Mouse (Mus musculus) ES-E14 (cell line): ENCODE data around the gene Rprd1b. TPM values are rescaled to one million over a fixed set of nuclear protein-coding genes. Genes with fewer than 3 reads are reported as not detected.

ENCODE experiments used
- DNase-seq: peaks from one replicate; pipeline ENCODE4 v3.0.0-alpha.2; 2013; ENCODE audit warnings: low read depth, low spot score
- H3K27ac ChIP-seq: 2 replicates; pipeline ENCODE4 v1.5.1; 2012; ENCODE audit warnings: low read depth, mild to moderate bottlenecking, low read length, moderate library complexity, mixed read lengths; ENCODE audit not compliant: poor library complexity, insufficient read depth, severe bottlenecking
- H3K36me3 ChIP-seq: 2 replicates; pipeline ENCODE4 v1.6.1; 2012; ENCODE audit warnings: mild to moderate bottlenecking, low read length, moderate library complexity, mixed read lengths; ENCODE audit not compliant: control insufficient read depth, poor library complexity, insufficient read depth, severe bottlenecking
- H3K4me1 ChIP-seq, 2 experiments: fragments of 150-350 bp in 1 of 2; sonication (generic) in 1 of 2; 2 replicates each; pipeline ENCODE4 v1.6.1; 2012; ENCODE audit warnings: low read length in 2 of 2, mild to moderate bottlenecking in 1 of 2, mixed read lengths in 1 of 2; ENCODE audit not compliant: control insufficient read depth in 2 of 2, insufficient read depth in 2 of 2, poor library complexity in 1 of 2
- H3K4me3 ChIP-seq, 2 experiments: fragments of 150-350 bp in 1 of 2; sonication (generic) in 1 of 2; 2 replicates each; pipeline ENCODE4 v1.5.1; 2012; ENCODE audit warnings: low read length in 2 of 2, low read depth in 1 of 2, mild to moderate bottlenecking in 1 of 2, mixed read lengths in 1 of 2; ENCODE audit not compliant: insufficient read depth in 1 of 2, poor library complexity in 1 of 2, severe bottlenecking in 1 of 2
- H3K9ac ChIP-seq: 2 replicates; pipeline ENCODE4 v1.6.1; 2012; ENCODE audit warnings: low read depth, mild to moderate bottlenecking, low read length, mixed read lengths; ENCODE audit not compliant: poor library complexity, insufficient read depth, severe bottlenecking
- H3K9me3 ChIP-seq: fragments of 150-350 bp; sonication (generic); 2 replicates; pipeline ENCODE4 v1.6.1; 2012; ENCODE audit warnings: low read depth, mild to moderate bottlenecking, low read length; ENCODE audit not compliant: control insufficient read depth, insufficient read depth
- CHD2 ChIP-seq: IDR thresholded peaks from 2 replicates; pipeline ENCODE4 v1.6.1; 2014; ENCODE audit warnings: mild to moderate bottlenecking, low read depth, low read length, inconsistent platforms
- HCFC1 ChIP-seq: IDR thresholded peaks from 2 replicates; pipeline ENCODE4 v1.6.1; 2012; ENCODE audit warnings: low read length, inconsistent platforms, borderline replicate concordance; ENCODE audit not compliant: insufficient read depth
- MAFK ChIP-seq: IDR thresholded peaks from 2 replicates; pipeline ENCODE4 v1.6.1; 2014; ENCODE audit warnings: mild to moderate bottlenecking, low read depth, low read length, inconsistent platforms; ENCODE audit not compliant: insufficient read depth
- ZC3H11A ChIP-seq: IDR thresholded peaks from 2 replicates; pipeline ENCODE4 v1.6.1; 2012; ENCODE audit warnings: low read depth, mild to moderate bottlenecking, inconsistent platforms, low read length, borderline replicate concordance
- ZNF384 ChIP-seq: IDR thresholded peaks from 2 replicates; pipeline ENCODE4 v1.6.1; 2012; ENCODE audit warnings: low read depth, low read length, inconsistent platforms
- in situ Hi-C, 2 experiments: fragments of 600-800 bp; cut with MboI; formaldehyde crosslinking; loops; one replicate each; pipeline ENCODE4 v1.15.1; 2025; ENCODE audit warnings: low sequenced_read_pairs in 2 of 2, inconsistent platforms in 1 of 2; ENCODE audit not compliant: unreplicated experiment in 2 of 2
- total RNA-seq: library from RNA; depleted of rRNA; stranded (reverse); fragments of 300-350 nt; gene quantifications from 2 replicates; pipeline ENCODE4 v1.2.3, GENCODE M21; 2012

Rprd1b gene
- total RNA-seq, 1 experiment, result 13.1 TPM

- Histone ChIP-seq H3K9me3 (no peaks in the 10 kb centered on the region), H3K27ac (no peak overlapping the region), H3K9ac (no peak overlapping the region), H3K36me3 (peaks cover 6% of the 10 kb centered on the region), H3K4me3 (no peak overlapping the region), H3K4me1 (no peaks in the 10 kb centered on the region)
- no peak for DNase-seq
- in situ Hi-C loops, result no loop called here
- TF ChIP-seq ZC3H11A, result no peak
- TF ChIP-seq ZNF384, result no peak
- TF ChIP-seq CHD2, result no peak
- no peak for TF ChIP-seq MAFK
- no peak for TF ChIP-seq HCFC1
Observed at GRCm38 (mm10) chr2:158043504-158043903, 15.2 kb downstream of the Rprd1b start.

GRCm38 (mm10) chr2:158046186-158046585 is 17.9 kb downstream of the Rprd1b start:
- Histone ChIP-seq H3K36me3 (peaks cover 9% of the 10 kb centered on the region), H3K4me3 (no peak overlapping the region), H3K4me1 (no peaks in the 10 kb centered on the region), H3K9me3 (no peaks in the 10 kb centered on the region), H3K9ac (no peak overlapping the region), H3K27ac (no peak overlapping the region)
- in situ Hi-C loops, result no loop called here
- DNase-seq, result no peak
- TF ChIP-seq ZC3H11A, result no peak
- 0 out of 2 replicates have a peak, but pooled peaks have one; percentile 8 for TF ChIP-seq MAFK

GRCm38 (mm10) chr2:158047903-158048302 is 19.6 kb downstream of the Rprd1b start:
- peak; percentile 54 for DNase-seq
- H3K36me3 ChIP-seq, result peaks cover 12% of the 10 kb centered on the region
- in situ Hi-C loops, result no loop called here

GRCm38 (mm10) chr2:158048718-158049117 is 20.4 kb downstream of the Rprd1b start:
- in situ Hi-C loops, result no loop called here

More at GRCm38 (mm10) chr2:158047903-158048302, 19.6 kb downstream of the Rprd1b start:
- TF ChIP-seq HCFC1, result no peak
- no peak for TF ChIP-seq ZNF384
- TF ChIP-seq ZC3H11A, result peak; percentile 57; the same call in 1 of the 2 replicates
- H3K9ac ChIP-seq, result no peak overlapping the region
- no peaks in the 10 kb centered on the region for H3K9me3 ChIP-seq
- H3K27ac ChIP-seq, result no peak overlapping the region
- no peaks in the 10 kb centered on the region for H3K4me1 ChIP-seq
- H3K4me3 ChIP-seq, result no peak overlapping the region

GRCm38 (mm10) chr2:158050116-158050515 is 21.8 kb downstream of the Rprd1b start:
- Histone ChIP-seq H3K9ac (no peak overlapping the region), H3K9me3 (no peaks in the 10 kb centered on the region), H3K4me1 (no peaks in the 10 kb centered on the region), H3K36me3 (peaks cover 10% of the 10 kb centered on the region), H3K4me3 (no peak overlapping the region), H3K27ac (no peak overlapping the region)
- TF ChIP-seq HCFC1, result no peak
- no peak for TF ChIP-seq ZNF384
- DNase-seq, result no peak
- in situ Hi-C loops, result no loop called here

More at GRCm38 (mm10) chr2:158048718-158049117, 20.4 kb downstream of the Rprd1b start:
- Histone ChIP-seq H3K4me3 (no peak overlapping the region), H3K27ac (no peak overlapping the region), H3K9me3 (no peaks in the 10 kb centered on the region), H3K4me1 (no peaks in the 10 kb centered on the region), H3K9ac (no peak overlapping the region), H3K36me3 (peaks cover 12% of the 10 kb centered on the region)
- no peak for TF ChIP-seq HCFC1
- no peak for TF ChIP-seq ZNF384
- TF ChIP-seq CHD2, result no peak
- TF ChIP-seq MAFK, result no peak
- no peak for TF ChIP-seq ZC3H11A
- no peak for DNase-seq
